In the genomic region with DNA sequence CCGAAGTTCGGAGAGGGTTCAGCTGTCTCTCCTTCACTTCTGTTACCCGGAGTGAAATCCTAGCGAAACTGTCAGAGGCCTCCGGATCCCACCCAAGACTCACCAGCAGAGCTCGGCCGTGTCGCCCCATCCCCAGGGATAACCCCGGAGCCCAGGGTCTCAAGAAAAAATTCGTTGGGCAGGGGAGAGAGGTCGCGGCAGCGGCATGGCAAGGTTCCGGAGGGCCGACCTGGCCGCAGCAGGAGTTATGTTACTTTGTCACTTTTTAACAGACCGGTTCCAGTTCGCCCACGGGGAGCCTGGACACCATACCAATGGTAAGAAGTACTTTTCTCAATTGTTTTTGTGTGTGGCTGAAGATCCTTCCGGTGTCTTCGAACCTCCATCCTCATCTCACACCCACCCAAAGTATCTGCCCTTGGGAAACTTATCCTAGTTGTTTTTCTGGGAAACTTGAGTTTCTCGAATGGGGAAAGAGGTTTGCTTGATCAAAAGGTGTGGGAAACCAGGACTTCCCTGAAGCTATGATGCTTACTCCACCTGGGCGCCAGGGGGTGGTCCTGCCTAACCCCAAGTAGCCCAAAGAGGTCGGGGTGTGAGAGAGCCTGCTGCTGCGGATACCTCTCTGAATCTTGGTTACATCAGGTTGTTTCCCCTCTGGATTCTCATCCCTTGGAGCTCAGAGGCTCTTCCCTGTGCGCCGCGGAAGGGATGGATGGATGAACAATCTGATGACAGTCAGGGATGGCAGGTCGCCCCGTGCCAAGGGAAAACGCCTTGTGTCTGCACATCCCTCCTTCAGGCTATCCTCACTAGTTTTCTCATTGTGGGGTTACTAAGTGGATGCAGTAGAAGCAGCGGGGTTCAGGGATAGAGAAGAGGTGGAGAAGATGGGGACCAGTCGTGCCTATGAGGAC, we compare ENCODE assay signal across 8 mouse cellular contexts. TPM values are rescaled to one million over a fixed set of nuclear protein-coding genes. Genes with fewer than 3 reads are reported as not detected.
DNase-seq lines count a peak whose midpoint lies in the region; ATAC-seq and TF ChIP-seq lines count a peak whose summit lies in the region.

No protein-coding gene starts in this region.

- H3K9ac ChIP-seq in liver, adult 2 months (ENCODE audit: low read depth, low read length): no peak overlapping the region
- peak overlapping the region; percentile 76 for H3K9ac ChIP-seq in forebrain, embryonic 16.5 days (replicated peaks; ENCODE audit: low read depth, low read length)
- peak overlapping the region; percentile 65 for H3K9ac ChIP-seq in lung, embryonic 15.5 days

- TF ChIP-seq CTCF in liver, adult 2 months (IDR thresholded peaks at IDR 0.05; ENCODE audit: low read depth, low read length): no peak

- H3K9me3 ChIP-seq in forebrain, embryonic 16.5 days (ENCODE audit: control insufficient read depth, low read length): no peaks in the 10 kb centered on the region
- no peaks in the 10 kb centered on the region for H3K9me3 ChIP-seq in lung, embryonic 15.5 days

- H3K27ac ChIP-seq in liver, adult 2 months (replicated peaks; ENCODE audit: insufficient read depth, low read depth, low read length): no peak overlapping the region
- peak overlapping the region; percentile 79 for H3K27ac ChIP-seq in forebrain, embryonic 16.5 days (ENCODE audit: low read length)
- peak overlapping the region; percentile 90 for H3K27ac ChIP-seq in lung, embryonic 15.5 days

- H3K4me3 ChIP-seq in liver, adult 2 months (ENCODE audit: insufficient read depth, low read depth, low read length): peak overlapping the region; percentile 45; the same call in 1 of the 2 replicates
- H3K4me3 ChIP-seq in forebrain, embryonic 16.5 days (replicated peaks; ENCODE audit: low read length): peak overlapping the region; percentile 86
- H3K4me3 ChIP-seq in lung, embryonic 15.5 days: peak overlapping the region; percentile 76

- H3K36me3 ChIP-seq in liver, adult 2 months (ENCODE audit: control insufficient read depth, insufficient read depth, low read length): no peaks in the 10 kb centered on the region
- no peaks in the 10 kb centered on the region for H3K36me3 ChIP-seq in forebrain, embryonic 16.5 days (ENCODE audit: control insufficient read depth, insufficient read depth)
- H3K36me3 ChIP-seq in lung, embryonic 15.5 days: no peaks in the 10 kb centered on the region

- no peak for DNase-seq in liver, adult 2 months (ENCODE audit: extremely low read depth, low read depth, low spot score)
- no peak for DNase-seq in liver
- peak; percentile 36 for DNase-seq in cerebellum, adult 11-12 months
- DNase-seq in kidney, adult 11 months: peak; percentile 51
- DNase-seq in retina, postnatal 1 day: peak; percentile 74
- no peak for DNase-seq in layer of hippocampus, adult 9-10 months (ENCODE audit: low spot score)

- TF ChIP-seq POLR2A in liver, adult 2 months (IDR thresholded peaks at IDR 0.05; ENCODE audit: extremely low read depth, insufficient read depth, low read length): no peak

- peak overlapping the region; percentile 97 for H3K4me2 ChIP-seq in forebrain, embryonic 16.5 days (ENCODE audit: low read length)
- peak overlapping the region; percentile 84 for H3K4me2 ChIP-seq in lung, embryonic 15.5 days

- ATAC-seq in forebrain, embryonic 16.5 days: no peak
- no peak for ATAC-seq in lung, embryonic 15.5 days (ENCODE audit: borderline replicate concordance, extremely low read depth, low FRiP score, low TSS enrichment)

- no peaks in the 10 kb centered on the region; the same call in 1 of the 2 replicates for H3K4me1 ChIP-seq in liver, adult 2 months (ENCODE audit: control insufficient read depth, insufficient read depth, low read length)
- peaks cover 16% of the 10 kb centered on the region for H3K4me1 ChIP-seq in forebrain, embryonic 16.5 days (replicated peaks; ENCODE audit: control insufficient read depth, insufficient read depth, low read length)
- H3K4me1 ChIP-seq in lung, embryonic 15.5 days: peaks cover 4% of the 10 kb centered on the region; the same call in 1 of the 2 replicates

- WGBS in liver, adult 2 months: 7% methylated on average over 33 of the region's 33 CpGs
- 5% methylated on average over 33 of the region's 33 CpGs for WGBS in forebrain, embryonic 16.5 days
- 3% methylated on average over 33 of the region's 33 CpGs for WGBS in lung, embryonic 15.5 days

- no peaks in the 10 kb centered on the region for H3K79me2 ChIP-seq in liver, adult 2 months (ENCODE audit: control insufficient read depth, insufficient read depth, low read length)

- peaks cover 4% of the 10 kb centered on the region; the same call in 1 of the 2 replicates for H3K27me3 ChIP-seq in liver, adult 2 months (ENCODE audit: control insufficient read depth, insufficient read depth, low read length)
- peaks cover 3% of the 10 kb centered on the region; the same call in 1 of the 2 replicates for H3K27me3 ChIP-seq in forebrain, embryonic 16.5 days (replicated peaks; ENCODE audit: control insufficient read depth, insufficient read depth, low read length)
- H3K27me3 ChIP-seq in lung, embryonic 15.5 days: no peaks in the 10 kb centered on the region

RNA-seq across cellular contexts. Expression of a gene that starts 1.1 kb away (rescaled TPM):
- total RNA-seq in liver, adult 2 months (2014; rRNA removed): 0.54 and 0.55 TPM in 2 replicates
- polyA plus RNA-seq in liver, adult 2 months (2012; rRNA removed): 0.05 and 0.09 TPM in 2 replicates
- 11.6 and 12.5 TPM in 2 replicates for polyA plus RNA-seq in forebrain, embryonic 16.5 days (2015; fragmentation: Nextera tagmentation; extraction: Ambion mirVana)
- 64.2 and 71.3 TPM in 2 replicates for polyA plus RNA-seq in lung, embryonic 15.5 days (2015; fragmentation: Nextera tagmentation; extraction: Ambion mirVana)

Comparison
In these comparisons a context has a peak if more than half of its experiments do, and no peak if none do; other contexts are left out.
1. DNase-seq: peak in cerebellum, adult 11-12 months (single experiment), kidney, adult 11 months (single experiment) and retina, postnatal 1 day (single experiment); none in liver, adult 2 months (single experiment), liver (single experiment) and layer of hippocampus, adult 9-10 months (single experiment).
2. RNA of a gene that starts 1.1 kb away (polyA plus RNA-seq): 64.2 to 71.3 TPM in lung, embryonic 15.5 days and 11.6 to 12.5 TPM in forebrain, embryonic 16.5 days; 0.05 to 0.09 TPM in liver, adult 2 months; every median in the first group is over 10 times any median in the second.
3. Peak in every context shown above with its lines, with median percentiles within 50 percentile points of each other: H3K4me3 ChIP-seq.